Mouse (Mus musculus) telencephalon, adult 2 months (tissue): Measurements from ENCODE around the gene Fyn.

Experiments used
- DNase-seq: peaks from one replicate; pipeline ENCODE4 v3.0.0-alpha.2; 2011; ENCODE audit warnings: low read depth, low spot score

Fyn gene

DNA sequence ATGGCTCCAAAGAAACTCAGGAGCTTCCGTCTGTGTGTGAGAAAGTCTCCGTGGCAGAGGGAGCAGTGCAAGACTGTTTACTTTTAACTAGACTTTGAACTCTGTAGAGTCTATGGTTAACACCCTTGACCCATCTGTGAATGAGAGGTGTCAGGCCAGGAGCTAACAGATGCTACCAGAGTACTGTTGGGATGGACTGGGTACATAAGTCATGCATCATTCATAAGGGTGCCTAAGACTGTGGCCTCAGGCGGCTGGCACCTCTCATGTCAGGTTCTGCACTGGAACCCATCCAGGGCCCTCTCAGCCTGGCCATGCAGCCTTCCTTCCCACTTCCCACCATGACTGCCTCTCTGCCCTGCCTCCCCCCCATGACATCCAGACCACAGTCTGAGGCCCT is 166.7 kb downstream of the Fyn start:
- DNase-seq: no peak

DNA sequence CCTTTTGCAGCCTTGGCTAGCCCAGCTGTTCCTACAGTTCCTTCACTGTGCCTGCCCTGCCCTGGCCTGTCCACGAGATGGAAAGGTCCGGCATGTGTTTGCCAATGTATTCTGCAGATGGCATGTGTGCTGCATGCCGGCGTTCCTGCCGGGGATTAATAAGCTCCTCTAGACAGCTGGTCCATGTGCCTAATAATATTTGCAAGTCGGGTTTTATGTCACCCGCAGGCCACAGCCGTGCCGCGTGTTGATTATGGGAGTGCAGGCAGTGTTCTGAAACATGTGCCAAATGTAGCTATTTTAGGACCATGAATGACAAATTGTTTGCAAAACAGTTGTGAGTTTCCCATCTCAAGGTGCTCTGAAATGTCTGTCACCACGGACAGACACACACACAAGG is 167.6 kb downstream of the Fyn start:
- no peak for DNase-seq

DNA sequence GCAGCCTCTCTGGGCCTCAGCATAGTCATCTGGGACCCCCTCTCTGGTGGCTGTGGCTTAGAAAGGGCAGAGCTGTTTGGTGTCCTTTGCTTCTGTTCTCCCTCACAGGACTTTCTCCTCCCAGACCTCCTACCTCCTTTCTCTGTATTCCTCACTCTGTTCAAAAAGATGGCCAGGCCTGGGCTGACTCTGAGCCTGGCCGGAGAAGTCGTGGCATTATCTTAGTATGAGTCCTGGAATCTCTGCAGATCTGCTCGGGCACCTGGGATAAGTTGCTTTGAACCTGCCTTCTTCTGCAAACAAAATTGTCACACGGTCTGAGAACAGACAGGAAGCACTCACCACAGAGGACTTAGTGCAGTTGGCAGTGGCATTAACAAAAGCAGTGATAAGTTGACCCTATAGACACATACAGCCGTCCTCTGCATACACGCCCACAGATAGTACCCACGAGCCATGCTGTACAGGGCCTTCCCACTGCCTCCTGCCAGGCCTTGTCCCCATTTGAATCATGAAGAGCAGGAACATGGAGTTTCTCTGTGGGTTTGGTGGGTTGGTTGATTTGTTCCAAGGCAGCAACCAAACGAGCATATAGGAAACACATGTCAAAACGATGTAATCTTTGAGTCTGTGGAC is 171.5 kb downstream of the Fyn start:
- no peak for DNase-seq

DNA sequence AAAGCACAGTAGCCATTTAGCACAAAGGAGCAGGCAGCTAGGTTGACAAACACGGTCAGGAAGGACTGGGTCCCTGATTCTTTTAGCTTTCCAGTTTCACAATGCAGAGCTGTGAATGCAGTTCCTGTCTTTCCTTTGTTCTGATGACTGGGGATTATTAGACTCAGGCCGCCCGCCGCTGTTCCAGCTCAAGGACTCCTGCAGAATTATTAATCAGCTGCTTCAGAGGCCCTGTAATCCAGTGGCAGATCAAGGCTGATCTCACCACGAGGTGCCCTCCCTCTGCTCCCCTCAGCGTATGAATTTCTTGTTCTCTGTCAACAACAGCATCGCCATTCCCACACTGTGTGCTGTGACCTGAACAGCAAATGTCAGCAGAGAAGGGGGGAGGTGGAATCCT is 172.3 kb downstream of the Fyn start:
- DNase-seq: peak; percentile 51

DNA sequence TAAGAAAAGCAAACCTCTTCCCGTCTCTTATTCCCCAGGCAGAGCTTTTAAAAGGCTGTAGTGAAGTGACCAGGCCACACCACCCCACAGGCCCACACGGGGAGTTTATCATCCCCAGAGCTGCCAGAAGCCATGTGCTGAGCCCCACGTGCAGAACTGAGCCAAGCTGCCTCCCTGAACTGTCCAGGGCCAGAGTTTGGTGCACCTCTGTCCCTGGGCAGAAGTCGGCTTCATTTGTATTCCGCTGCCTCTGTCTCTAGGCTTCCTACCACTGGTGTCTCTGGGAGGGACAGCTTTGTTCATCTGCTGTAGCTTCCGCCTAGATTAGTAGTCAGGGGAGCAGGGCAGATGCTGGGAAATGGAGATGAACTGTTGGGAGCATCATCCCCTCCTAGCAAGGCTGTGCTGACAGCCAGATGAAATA is 172.8 kb downstream of the Fyn start:
- DNase-seq: no peak

DNA sequence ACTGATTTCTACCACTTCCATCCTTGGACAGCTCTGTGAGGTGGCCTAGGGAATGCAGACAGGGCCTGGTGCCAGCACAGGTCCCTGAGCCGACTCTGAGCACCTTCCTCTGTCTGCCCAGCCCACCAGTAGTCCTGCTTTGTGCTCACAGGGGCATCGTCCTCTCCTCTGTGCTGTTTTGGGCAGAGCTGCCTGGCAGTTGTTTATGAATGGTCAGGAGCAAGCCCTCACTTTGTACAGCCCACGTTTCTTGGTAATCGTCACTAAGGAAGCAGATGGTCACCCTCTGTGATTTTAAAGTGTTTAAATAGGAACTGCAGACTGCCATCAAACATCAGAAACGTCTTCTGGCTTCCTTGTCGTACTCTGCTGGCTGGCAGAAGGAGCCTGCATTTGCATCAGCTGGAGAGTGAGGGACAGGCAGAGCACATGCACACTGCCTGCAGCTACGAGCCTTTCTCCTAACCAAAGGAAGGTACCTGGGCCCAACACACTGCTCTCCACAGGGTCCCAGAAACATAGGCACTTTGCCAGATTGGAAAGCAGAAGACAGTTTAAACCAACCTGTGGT is 173.4 kb downstream of the Fyn start:
- peak; percentile 75 for DNase-seq

DNA sequence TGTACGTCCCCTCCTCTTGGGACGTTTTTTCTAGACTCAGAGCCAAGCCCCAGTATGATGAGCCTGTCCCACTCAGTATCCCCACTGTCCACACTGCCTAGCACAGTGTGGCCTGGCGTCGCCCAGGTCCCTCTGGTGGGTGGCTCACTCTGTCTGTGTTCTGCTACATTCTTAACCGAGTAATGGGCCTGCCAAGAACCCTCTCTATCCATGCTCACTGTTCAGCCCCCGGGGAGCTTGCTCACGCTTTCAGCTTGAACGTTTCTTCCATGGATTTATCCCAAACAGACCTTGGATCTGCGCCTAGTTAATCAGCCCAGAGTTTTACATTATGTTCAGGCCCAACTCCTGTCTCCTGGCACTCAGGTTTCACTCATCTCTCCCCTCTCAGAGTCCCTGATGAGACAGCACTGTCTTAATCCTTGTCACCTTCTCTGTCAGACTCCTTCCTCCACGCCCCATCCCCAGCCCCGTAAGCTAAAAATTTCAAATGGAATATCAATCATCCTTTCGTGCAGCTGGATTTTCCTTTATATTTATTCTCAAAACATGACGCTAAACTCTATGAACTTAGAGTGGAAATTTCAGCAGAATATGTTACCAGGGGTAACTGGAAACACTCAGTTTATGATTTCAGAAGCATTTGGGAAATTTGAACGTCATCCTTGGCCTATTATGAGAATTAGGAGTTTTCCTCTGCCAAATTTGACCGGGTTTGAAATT is 174.0 kb downstream of the Fyn start:
- no peak for DNase-seq

DNA sequence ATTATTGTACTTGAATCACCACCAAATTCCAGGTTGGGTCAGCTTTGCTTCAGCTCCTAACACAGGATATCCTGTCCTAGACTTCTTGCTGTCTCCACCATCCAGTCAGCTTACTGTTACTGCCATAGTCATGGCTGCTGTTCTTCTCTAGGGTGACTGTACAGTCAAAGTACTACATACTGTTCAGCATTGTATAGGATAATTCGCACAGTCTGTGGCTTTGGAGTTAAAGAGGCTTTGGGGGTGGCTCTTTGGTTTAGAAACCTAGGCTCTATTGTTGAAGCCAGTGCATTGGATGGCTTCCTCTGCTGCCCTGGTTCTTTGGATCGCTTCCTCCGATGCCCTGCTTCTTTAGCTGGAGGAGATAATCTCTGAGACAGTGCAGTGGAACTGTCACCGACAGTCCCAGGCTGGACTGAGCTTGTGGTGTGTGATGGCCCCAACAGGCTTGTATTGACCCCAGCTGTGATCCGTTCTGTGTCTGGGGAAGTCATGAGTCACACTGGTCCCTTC is 174.7 kb downstream of the Fyn start:
- DNase-seq: no peak

DNA sequence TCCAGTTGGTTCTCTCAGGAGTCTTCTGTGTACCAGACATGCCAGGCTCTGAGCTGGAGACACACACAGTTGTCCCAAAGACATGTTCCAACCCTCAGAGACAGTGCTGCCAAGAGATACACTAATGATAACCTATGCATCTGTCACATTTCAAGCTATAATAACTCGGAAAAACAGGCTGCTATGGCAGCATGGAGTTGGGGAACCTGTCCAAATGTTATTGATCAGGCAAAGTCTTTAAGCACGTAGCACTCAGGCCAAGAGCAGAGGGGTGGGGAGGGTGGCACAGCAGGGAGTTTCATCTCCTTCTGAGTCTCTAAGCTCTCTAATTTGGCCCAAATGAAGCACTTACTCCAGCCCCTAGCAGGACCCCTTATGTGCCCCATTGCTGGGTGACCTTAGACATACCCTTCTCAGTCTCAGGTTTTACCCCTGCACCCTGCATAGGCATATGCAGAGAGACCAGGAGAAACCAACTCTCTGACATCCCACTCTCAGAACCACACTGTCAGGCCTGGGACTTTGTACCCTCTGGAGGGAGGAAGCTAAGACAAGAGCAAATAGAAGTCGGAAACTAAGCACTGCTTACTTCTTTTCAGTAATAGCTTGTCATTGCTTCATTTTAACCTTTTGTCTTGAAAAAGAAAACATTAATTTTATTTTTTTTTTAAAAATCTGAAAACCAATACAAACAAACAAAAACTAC is 178.9 kb downstream of the Fyn start:
- DNase-seq: no peak

DNA sequence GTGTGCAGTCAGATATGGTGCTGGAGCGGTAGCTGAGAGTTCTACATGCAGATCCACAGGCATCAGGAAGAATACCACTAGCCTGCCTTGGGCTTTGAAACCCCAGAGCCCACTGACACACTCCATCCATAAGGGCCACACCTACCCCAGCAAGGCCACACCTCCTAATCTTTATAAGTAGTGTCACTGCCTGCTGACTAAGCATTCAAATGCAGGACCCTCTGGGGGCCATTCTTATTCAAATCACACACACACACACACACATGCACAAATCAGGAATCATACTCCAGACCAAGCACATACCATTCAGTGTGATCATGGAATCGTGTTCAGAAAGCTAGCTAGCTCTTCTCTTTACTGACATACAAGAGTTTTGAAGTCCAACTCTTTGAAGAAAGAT is 182.1 kb downstream of the Fyn start:
- DNase-seq: no peak

DNA sequence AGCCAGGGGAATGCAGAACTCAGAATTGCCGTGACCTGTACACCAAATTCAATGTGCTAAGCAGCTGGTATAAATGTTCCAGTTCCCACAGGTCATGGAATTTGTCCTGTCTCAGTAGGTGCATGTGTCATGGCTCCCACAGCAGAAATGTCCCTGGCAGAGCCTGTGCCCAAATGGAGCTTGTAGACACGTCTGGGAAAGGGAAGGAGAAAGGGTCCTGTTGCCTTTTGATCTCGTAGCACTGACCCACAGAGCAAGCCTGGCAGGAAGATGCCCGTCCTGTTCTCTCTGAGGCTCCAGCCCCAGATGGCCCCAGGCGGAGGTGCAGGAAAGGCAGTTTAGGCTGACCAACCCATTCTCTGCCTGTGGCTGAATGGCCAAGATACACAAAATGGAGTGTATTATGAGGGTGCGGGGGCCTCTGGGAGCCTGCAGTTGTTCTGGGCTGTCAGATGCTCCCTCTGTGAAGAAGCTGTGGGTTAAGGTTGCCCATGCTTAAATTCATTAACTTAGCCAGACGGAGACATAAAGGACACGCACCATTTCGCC is 183.1 kb downstream of the Fyn start:
- DNase-seq: no peak

DNA sequence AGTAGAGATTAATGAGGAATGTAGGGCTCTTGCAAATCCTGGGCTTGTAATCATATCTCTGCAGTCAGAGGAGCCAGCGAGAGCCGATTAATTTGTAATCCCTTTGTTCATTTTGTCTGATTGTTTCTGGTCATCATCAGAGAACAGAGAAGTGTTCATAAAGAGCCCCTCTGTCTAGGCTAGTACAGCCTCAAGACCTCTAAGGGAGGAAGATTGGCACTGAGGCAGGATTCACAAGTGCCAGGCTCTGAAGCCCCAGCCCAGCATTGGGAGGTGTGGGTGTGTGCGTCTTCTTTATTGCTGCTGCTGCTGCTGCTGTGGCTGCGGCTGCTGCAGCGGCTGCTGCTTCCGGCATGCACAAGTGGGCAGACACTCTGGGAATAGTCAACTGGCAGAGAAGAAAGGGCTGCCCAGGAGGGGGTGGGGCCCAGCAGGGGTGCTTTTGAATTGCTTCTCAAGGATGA is 183.7 kb downstream of the Fyn start:
- DNase-seq: no peak

DNA sequence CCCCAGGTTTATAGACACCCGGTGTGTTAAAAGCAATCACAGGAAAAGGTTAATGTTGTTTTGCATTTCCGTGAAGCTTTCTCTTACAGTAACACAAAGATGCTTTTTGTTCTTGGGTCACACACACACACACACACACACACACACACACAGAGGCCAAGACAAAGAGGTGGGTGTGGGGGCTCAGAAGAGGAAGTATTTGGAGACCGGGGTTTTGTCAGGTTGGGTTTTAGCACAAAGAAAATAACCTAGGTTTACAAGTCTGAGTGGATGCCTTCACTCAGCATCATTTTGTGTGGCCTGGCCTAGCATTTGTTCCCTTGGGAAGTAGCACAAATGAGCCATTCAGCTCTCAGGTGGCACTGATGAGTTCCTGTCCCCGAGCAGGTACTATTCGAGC is 184.2 kb downstream of the Fyn start:
- DNase-seq: no peak

DNA sequence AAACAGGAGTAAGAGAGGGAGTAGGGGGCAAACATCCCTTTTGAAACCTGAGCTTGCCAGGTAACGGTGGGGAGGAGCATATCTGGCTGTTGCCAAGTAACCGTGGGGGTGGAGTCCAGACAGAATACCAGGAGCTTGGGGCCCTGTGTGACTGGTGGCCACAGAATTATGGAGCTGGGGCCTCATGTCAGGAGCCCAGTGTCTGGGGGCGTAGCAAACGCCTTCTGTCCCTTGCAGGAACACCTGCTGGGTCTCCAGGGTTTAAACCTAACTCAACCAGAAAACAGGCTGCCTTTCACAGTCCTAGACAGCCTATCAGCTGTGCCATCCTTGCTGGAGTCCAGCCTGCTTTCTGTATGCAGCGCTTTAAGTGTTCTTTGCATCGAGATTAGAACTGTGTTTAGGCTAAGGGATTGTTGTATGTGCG is 186.6 kb downstream of the Fyn start:
- DNase-seq: no peak

DNA sequence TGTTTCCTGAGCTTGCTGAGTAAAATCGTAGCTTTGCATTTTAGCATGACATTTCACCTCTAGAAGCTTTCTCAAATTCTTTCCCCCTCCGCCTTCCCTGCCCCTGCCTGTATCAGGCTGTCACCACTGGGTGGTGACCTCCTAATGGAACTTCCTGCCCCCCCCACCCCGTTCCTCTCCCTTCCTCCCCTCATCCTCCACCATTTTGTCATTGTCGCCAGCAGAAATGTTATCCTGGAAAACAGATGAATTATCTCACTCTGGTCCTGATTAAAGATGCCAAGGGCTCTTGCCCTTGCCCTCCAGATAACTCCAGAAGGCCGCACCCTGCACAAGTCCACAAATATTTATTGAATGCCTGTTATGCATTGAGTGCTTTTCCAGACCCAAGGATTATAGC is 187.1 kb downstream of the Fyn start:
- DNase-seq: no peak

DNA sequence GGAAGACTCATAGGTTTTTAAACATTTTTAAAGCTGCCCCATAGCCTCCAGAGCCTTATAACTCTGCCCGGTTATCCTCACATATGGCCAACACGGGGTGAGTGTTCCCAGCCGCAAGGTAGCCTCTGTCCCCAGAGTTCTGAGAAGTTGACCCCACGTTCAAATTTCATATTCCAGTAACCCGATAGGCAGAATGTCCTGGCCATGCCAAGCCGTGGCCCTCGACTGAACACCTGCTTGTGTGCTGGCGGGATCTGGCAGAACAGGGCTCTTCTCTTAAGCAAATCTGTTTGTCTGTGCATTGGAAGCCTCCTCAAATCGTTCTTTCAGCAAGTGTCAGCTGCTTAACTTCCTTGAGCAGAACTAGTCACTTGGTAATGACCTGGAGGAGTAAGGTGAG is 188.7 kb downstream of the Fyn start:
- no peak for DNase-seq

DNA sequence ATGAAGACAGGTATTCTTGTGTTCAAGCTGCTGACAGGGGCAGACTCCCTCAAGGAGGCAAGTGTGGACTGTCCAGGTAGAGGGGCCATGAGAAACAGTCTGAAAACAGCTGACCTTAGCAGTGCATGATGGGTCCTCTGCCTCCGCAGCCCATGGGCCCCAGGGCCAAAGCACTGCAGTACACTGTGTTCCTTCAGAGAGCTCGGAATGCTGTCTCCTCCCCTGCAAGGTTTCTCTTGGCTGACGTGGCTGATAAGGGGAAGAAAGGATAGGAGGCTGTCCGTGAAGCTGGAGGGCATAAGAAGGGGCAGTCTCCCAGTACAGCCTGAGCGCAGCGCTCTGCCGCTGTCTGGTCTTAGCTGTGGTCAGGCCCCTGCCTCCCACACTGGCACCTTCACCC is 189.2 kb downstream of the Fyn start:
- no peak for DNase-seq

DNA sequence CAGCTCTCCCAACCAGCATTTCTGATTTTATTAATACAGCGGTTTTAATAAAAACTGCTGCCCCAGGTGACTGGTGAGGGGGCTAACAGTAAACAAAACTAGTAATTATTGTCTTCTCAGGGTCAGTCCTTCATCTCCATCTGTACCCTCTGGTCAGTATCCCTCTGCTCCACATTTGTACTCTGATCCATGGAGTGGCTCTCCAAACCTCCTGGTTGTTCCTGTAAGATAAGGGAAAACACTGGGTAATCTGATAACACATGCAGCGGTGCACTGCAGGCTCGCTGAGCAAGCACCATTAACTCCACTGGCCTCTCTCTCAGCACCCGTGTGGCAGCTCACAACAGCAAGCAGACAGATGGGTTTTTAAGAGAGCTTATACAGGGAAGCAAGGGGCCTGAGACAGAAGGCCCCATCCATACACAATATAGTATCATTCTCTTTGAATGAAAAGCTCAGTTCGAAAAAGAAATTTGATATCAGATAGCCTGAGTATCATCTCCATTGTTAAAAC is 189.9 kb downstream of the Fyn start:
- DNase-seq: no peak

DNA sequence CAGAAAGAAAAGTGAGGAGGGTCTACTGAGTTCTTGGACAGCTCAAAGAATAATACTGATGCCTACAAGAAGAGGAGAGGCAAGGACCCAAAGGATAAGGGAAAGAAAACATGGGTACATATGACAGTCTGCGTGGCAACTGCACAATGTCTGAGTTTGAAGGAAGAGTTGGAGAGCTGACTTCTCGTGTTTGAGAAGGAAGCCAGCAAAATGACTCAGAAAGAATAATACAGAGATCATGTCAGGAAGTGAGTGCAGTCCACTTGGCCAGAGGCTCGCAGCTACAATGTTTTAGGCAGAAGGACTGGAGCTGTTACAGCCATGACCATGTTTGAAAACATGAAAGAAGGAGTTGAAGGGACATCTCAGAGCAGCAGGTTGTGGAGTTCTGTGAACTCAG is 190.7 kb downstream of the Fyn start:
- no peak for DNase-seq

DNA sequence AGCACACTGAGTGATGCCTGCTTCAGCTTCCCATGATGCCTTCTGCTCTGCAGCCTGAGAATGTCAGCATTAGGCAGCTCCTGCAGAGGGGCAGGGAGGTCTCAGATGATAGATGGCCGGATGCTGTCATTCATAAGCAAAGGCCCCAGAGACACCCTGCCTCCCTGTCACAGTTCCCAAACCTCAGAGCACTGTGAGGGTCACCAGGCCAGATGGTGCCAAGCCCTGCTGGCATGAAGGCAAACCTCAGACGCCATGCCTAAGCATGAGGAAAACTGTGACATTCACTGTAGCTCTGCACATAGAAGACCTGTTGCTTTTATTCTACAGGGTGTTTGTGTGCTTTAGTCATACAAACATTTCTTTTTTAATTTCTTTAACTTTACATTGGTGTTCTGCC is 193.7 kb downstream of the Fyn start:
- no peak for DNase-seq

DNA sequence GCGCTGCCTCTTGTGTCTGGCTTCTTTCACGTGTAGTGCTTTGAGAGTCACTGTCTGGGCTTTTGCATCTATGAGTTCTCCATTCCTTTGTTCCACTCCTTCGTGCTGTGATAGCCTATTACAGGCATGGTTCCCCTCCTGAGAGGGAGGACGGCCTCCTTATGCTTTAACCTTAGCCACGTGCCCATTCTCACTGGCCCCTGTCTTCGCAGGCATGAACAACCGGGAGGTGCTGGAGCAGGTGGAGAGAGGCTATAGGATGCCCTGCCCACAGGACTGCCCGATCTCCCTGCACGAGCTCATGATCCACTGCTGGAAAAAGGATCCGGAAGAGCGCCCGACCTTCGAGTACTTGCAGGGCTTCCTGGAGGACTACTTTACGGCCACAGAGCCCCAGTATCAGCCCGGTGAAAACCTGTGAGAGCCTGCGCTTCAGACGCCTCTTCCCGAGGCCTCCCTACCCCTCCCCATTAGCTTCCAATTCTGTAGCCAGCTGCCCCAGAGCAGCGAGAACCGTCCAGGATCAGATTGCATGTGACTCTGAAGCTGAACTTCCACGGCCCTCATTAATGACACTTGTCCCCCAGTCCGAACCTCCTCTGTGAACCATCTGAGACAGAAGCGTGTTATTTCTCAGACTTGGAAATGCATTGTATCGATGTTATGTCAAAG is 195.0 kb downstream of the Fyn start:
- DNase-seq: no peak
